8 mouse cellular contexts compared by ENCODE assay signal in the genomic region with DNA sequence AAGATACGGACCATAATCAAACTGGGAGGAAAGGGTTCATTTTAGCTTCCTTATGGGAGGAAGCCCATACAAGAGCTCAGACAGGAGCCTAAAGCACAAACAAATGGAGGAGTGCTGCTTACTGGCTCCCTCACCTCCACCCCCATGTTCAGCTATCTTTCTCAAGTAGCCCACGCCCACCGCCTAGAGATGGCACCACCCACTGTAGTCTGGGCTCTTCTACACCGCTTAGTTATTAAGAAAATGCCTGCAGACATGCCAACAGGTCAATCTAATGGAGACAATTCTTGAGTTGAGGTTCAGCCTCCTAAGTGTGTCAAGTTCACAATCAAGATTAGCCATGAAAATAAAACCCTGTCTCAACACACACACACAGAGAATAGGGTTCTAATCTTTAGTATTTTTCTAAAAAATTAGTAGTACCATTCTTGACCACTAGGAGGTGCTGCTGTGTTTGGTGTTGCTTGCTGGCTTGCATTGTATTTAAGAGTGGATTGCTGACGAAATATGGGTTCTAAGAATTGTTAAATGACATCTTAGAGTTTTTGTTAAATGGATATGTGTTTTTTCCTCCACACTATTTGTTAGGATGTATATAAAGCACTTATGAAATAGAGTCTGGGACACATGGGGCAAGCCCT. TPM values are rescaled to one million over a fixed set of nuclear protein-coding genes. Genes with fewer than 3 reads are reported as not detected.
A peak's percentile ranks its signal among the peaks of the same experiment; 100 is the strongest.
DNase-seq lines count a peak whose midpoint lies in the region; ATAC-seq lines count a peak whose summit lies in the region.

No protein-coding gene starts in this region.

- peaks cover 38% of the 10 kb centered on the region for H3K27me3 ChIP-seq in heart, embryonic 10.5 days (ENCODE audit: insufficient read depth, poor library complexity, severe bottlenecking)

- no peaks in the 10 kb centered on the region for H3K4me1 ChIP-seq in heart, embryonic 10.5 days

- intact Hi-C loops in heart, postnatal 14 days (cut with DNase I) = loop anchor here (2.0 to 10.0 kb wide), 2 partner anchors 401 to 541 kb away; partner anchors contain the start of gene Rpl37a

- peak; percentile 46 for DNase-seq in heart, embryonic 10.5 days (ENCODE audit: low spot score)
- DNase-seq in heart, postnatal 14 days = no peak
- peak; percentile 65 for DNase-seq in A20 (ENCODE audit: low read depth, low spot score)
- DNase-seq in ZHBTc4 (ENCODE audit: low read depth, low spot score) = peak; percentile 92
- peak; percentile 57 for DNase-seq in hindlimb bud, embryonic 11.5 days (ENCODE audit: extremely low spot score, low read depth, low spot score)
- no peak for DNase-seq in cerebellum, postnatal 36 days

- H3K4me3 ChIP-seq in heart, embryonic 10.5 days = no peak overlapping the region

- no peak overlapping the region for H3K27ac ChIP-seq in heart, embryonic 10.5 days

- H3K36me3 ChIP-seq in heart, embryonic 10.5 days = peaks cover 32% of the 10 kb centered on the region

- 74% methylated on average over 5 of the region's 5 CpGs for WGBS in heart, embryonic 10.5 days

- ATAC-seq in monocyte, adult 5-6 weeks (replicated peaks; ENCODE audit: insufficient number of reproducible peaks, low FRiP score, low TSS enrichment, poor library complexity, severe bottlenecking) = no peak
- no peak for ATAC-seq in erythroid progenitor cell, adult 5-6 weeks (replicated peaks; ENCODE audit: low FRiP score, poor library complexity, severe bottlenecking)

- H3K9me3 ChIP-seq in heart, embryonic 10.5 days = no peaks in the 10 kb centered on the region

RNA-seq across cellular contexts. Expression of gene Xrcc5, which starts 6.3 kb away (rescaled TPM):
- 24.1 and 35.1 TPM in 2 replicates for polyA plus RNA-seq in heart, embryonic 10.5 days (2016; fragmentation: Nextera tagmentation; extraction: Ambion mirVana)
- total RNA-seq in heart, postnatal 14 days (2021) = 10 to 100 TPM; 11.7 to 12.6 TPM
- 6.0 to 18.4 TPM (median 9.1 TPM) in 3 replicates for total RNA-seq in monocyte, adult 5-6 weeks (2017)
- total RNA-seq in erythroid progenitor cell, adult 5-6 weeks (2015; ENCODE audit: low replicate concordance) = 2.1 and 7.9 TPM in 2 replicates
- 3.1 and 5.9 TPM in 2 replicates for total RNA-seq in erythroid progenitor cell, adult 5-6 weeks (2017; ENCODE audit: low replicate concordance)

RNA-seq across cellular contexts. Expression of gene Tmem169, which starts 29.4 kb away (rescaled TPM):
- 0.36 and 1.1 TPM in 2 replicates for polyA plus RNA-seq in heart, embryonic 10.5 days (2016; fragmentation: Nextera tagmentation; extraction: Ambion mirVana)
- not detected for total RNA-seq in heart, postnatal 14 days (2021)
- not detected in 3 replicates for total RNA-seq in monocyte, adult 5-6 weeks (2017)
- total RNA-seq in erythroid progenitor cell, adult 5-6 weeks (2015; ENCODE audit: low replicate concordance) = not detected in 2 replicates
- total RNA-seq in erythroid progenitor cell, adult 5-6 weeks (2017; ENCODE audit: low replicate concordance) = not detected in 2 replicates

RNA-seq across cellular contexts. Expression of gene Pecr, which starts 29.4 kb away (rescaled TPM):
- polyA plus RNA-seq in heart, embryonic 10.5 days (2016; fragmentation: Nextera tagmentation; extraction: Ambion mirVana) = 20.4 and 28.6 TPM in 2 replicates
- 10 to 100 TPM; 11.1 to 11.4 TPM for total RNA-seq in heart, postnatal 14 days (2021)
- 0.58 to 1.9 TPM in 2 of 3 replicates, not detected in the other for total RNA-seq in monocyte, adult 5-6 weeks (2017)
- total RNA-seq in erythroid progenitor cell, adult 5-6 weeks (2015; ENCODE audit: low replicate concordance) = 1.7 TPM in 1 of 2 replicates, not detected in the other
- total RNA-seq in erythroid progenitor cell, adult 5-6 weeks (2017; ENCODE audit: low replicate concordance) = 1.4 TPM in 1 of 2 replicates, not detected in the other

Comparison
In these comparisons a context has a peak if more than half of its experiments do, and no peak if none do; other contexts are left out.
1. DNase-seq: peak in heart, embryonic 10.5 days (single experiment), A20 (single experiment), ZHBTc4 (single experiment) and hindlimb bud, embryonic 11.5 days (single experiment); none in heart, postnatal 14 days (0 of 2) and cerebellum, postnatal 36 days (0 of 2).